19 mouse cellular contexts compared by ENCODE assay signal in genomic region chr19:37960791-37961190, GRCm38 (mm10).
"Had no signal": no experiment of that assay in that cellular context is flagged by ENCODE, and none has a peak within 500 bp of the region (broad histone marks: within the 10 kb centered on the region; RNA-seq: fewer than 3 reads in every experiment).

No protein-coding gene starts in this region.

- H3K27ac ChIP-seq: liver, embryonic 13.5 days; liver, embryonic 15.5 days; lung, embryonic 15.5 days; macrophage; midbrain, embryonic 13.5 days; midbrain, embryonic 15.5 days; neural tube, embryonic 13.5 days; neural tube, embryonic 15.5 days; stomach, embryonic 15.5 days; stomach, postnatal 0 days had no signal

- H3K9me3 ChIP-seq: liver, embryonic 13.5 days; liver, embryonic 15.5 days; lung, embryonic 15.5 days; megakaryocyte, embryonic 14.5 days; midbrain, embryonic 13.5 days; midbrain, embryonic 15.5 days; neural tube, embryonic 13.5 days; neural tube, embryonic 15.5 days; stomach, embryonic 15.5 days had no signal

- H3K27me3 ChIP-seq: liver, embryonic 13.5 days; liver, embryonic 15.5 days; lung, embryonic 15.5 days; midbrain, embryonic 13.5 days; midbrain, embryonic 15.5 days; neural tube, embryonic 13.5 days; neural tube, embryonic 15.5 days; stomach, embryonic 15.5 days had no signal

- H3K4me1 ChIP-seq: liver, embryonic 13.5 days; liver, embryonic 15.5 days; midbrain, embryonic 13.5 days; midbrain, embryonic 15.5 days; neural tube, embryonic 13.5 days; neural tube, embryonic 15.5 days; stomach, embryonic 15.5 days had no signal

- DNase-seq: liver, embryonic 13.5 days; liver, postnatal 0 days; lung, adult 2 months; lung, postnatal 10 days; retina, postnatal 1 day; right cerebral cortex, adult 18-20 months; thymus, adult 2 months; thymus, postnatal 36 days had no signal

- H3K9ac ChIP-seq: liver, embryonic 13.5 days; liver, embryonic 15.5 days; liver, postnatal 0 days; lung, embryonic 15.5 days; midbrain, embryonic 13.5 days; midbrain, embryonic 15.5 days; neural tube, embryonic 13.5 days; neural tube, embryonic 15.5 days; stomach, embryonic 15.5 days had no signal

- H3K4me3 ChIP-seq: liver, embryonic 13.5 days; liver, embryonic 15.5 days; lung, embryonic 15.5 days; megakaryocyte, embryonic 14.5 days; midbrain, embryonic 13.5 days; midbrain, embryonic 15.5 days; neural tube, embryonic 13.5 days; neural tube, embryonic 15.5 days; stomach, embryonic 15.5 days had no signal

- H3K4me2 ChIP-seq: liver, embryonic 13.5 days; liver, embryonic 15.5 days; lung, embryonic 15.5 days; midbrain, embryonic 11.5 days; midbrain, embryonic 13.5 days; midbrain, embryonic 15.5 days; neural tube, embryonic 13.5 days; neural tube, embryonic 15.5 days; stomach, embryonic 15.5 days had no signal

- ATAC-seq: liver, postnatal 0 days; midbrain, embryonic 13.5 days; midbrain, embryonic 15.5 days had no signal

- H3K36me3 ChIP-seq: liver, embryonic 13.5 days; liver, embryonic 15.5 days; midbrain, embryonic 13.5 days; midbrain, embryonic 15.5 days; neural tube, embryonic 13.5 days; neural tube, embryonic 15.5 days; stomach, embryonic 15.5 days had no signal
